Mouse (Mus musculus) bone marrow, adult 2 months (tissue): ENCODE measurements around the gene Gna11.

Experiments used
- CTCF ChIP-seq: fragments of 200-500 bp; IDR thresholded peaks from 2 replicates; pipeline ENCODE4 v1.5.1; 2011; ENCODE audit warnings: low read length, control low read depth; ENCODE audit not compliant: control insufficient read depth, insufficient read depth
- POLR2A ChIP-seq: fragments of 200-500 bp; IDR thresholded peaks from 2 replicates; pipeline ENCODE4 v1.6.1; 2011; ENCODE audit warnings: low read depth, mild to moderate bottlenecking, control low read depth, low read length, borderline replicate concordance; ENCODE audit not compliant: control insufficient read depth

- TF ChIP-seq CTCF (no peak), POLR2A (no peak)
Observed at GRCm38 (mm10) chr10:81517227-81517626, 27.8 kb downstream of the Gna11 start.
